Mouse (Mus musculus) mesoderm, embryonic 11.5 days (tissue): ENCODE data around the gene Ppp3ca.
A peak's percentile ranks its signal among the peaks of the same experiment; 100 is the strongest.

Experiments
- DNase-seq: peaks from one replicate; pipeline ENCODE4 v3.0.0-alpha.2; 2012; ENCODE audit warnings: low read depth, low spot score

The Ppp3ca gene

GRCm38 (mm10) chr3:136812791-136813190, 142.9 kb downstream of the Ppp3ca start:
- DNase-seq, result no peak

- DNase-seq, result no peak
These were observed 144.0 kb downstream of the Ppp3ca start for GRCm38 (mm10) chr3:136813886-136814285.

DNA sequence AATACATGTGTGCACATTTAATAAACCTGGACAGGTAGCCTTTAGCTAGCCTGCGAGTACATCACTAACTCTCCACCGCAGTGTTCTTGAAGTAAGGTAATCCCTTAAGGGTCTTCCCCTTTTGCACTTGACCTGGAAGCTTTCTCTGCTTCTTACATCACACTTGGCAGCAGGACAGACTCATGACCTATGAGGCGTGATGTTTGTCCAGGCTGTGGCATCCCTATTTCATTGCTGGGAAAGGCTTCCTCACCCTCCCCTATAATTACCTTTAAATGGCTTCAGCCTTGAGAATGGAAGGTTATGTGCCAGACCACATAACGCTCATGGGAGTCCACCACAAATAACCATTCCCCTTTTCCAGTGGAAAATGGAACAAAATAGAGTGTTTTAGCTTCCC, 145.0 kb downstream of the Ppp3ca start:
- DNase-seq, result no peak

DNA sequence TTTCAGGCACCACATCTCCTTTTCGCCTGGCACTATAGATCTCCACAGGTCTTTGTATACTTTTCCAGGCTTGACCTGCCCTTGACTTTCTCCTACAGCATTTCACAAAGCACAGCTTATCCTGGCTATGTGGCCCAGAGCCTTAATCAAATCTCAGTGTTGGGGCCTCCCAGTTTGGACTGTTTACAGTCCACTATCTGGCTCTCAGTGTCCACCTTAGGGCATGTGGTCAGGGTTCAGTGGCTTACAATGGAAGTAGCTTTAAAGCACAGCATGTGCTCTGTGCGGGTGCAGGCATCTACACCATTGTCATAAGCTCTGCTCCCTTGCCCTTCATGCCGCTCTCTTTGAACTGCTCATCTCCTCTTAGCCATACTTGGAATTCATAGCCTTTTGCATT, 146.4 kb downstream of the Ppp3ca start:
- no peak for DNase-seq

- no peak for DNase-seq
These were observed 149.1 kb downstream of the Ppp3ca start for GRCm38 (mm10) chr3:136818997-136819396.

- DNase-seq, result no peak
These were observed 151.1 kb downstream of the Ppp3ca start for GRCm38 (mm10) chr3:136821039-136821438.

- DNase-seq, result no peak
These were observed 152.1 kb downstream of the Ppp3ca start for GRCm38 (mm10) chr3:136821993-136822392.

- no peak for DNase-seq
These were observed 152.5 kb downstream of the Ppp3ca start for GRCm38 (mm10) chr3:136822431-136822830.

- DNase-seq, result no peak
These were observed 158.5 kb downstream of the Ppp3ca start for GRCm38 (mm10) chr3:136828451-136828850.

DNA sequence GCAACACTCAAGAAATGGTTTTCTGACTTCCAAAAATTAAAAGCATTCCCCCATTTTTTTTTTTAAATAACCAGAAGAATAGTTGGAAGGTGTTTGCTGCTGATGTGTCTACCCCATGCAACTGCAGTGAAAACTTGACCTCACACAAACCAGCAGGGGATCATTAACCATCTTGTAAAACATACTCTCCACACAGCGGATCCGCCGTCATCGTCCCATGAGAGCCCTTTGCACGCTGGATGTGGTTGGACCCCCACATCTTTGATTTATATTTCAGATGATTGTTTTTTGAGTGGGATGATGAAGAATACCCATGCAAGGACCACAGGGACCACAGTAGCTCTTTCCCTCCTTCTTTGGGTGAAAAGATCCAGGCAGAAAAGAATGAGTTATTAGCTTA, 159.2 kb downstream of the Ppp3ca start:
- DNase-seq, result peak; percentile 52

DNA sequence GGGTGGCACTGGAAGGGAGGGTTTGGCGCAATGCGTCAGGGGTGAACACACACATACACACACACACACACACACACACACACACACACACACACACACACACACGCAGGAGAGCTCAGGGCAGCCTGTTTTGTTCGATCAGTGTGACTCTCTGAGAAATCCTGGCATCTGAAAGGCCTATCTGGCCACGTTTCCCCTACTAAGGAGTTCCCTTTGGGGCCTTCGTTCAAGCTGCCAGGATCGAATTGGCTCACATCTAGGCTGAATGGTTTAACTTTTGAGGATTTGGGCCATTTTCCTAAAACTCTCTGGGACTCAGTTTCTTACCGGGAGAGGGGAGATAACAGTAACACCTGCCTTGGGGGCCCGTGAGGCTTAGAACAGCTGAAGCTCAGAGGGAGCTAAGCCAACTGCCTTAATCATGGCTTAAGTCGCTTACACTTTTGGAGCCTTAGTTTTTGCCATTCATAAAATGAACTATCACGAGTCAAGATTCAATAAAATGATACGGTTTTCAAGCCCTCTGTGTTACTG, 160.8 kb downstream of the Ppp3ca start:
- DNase-seq, result no peak

DNA sequence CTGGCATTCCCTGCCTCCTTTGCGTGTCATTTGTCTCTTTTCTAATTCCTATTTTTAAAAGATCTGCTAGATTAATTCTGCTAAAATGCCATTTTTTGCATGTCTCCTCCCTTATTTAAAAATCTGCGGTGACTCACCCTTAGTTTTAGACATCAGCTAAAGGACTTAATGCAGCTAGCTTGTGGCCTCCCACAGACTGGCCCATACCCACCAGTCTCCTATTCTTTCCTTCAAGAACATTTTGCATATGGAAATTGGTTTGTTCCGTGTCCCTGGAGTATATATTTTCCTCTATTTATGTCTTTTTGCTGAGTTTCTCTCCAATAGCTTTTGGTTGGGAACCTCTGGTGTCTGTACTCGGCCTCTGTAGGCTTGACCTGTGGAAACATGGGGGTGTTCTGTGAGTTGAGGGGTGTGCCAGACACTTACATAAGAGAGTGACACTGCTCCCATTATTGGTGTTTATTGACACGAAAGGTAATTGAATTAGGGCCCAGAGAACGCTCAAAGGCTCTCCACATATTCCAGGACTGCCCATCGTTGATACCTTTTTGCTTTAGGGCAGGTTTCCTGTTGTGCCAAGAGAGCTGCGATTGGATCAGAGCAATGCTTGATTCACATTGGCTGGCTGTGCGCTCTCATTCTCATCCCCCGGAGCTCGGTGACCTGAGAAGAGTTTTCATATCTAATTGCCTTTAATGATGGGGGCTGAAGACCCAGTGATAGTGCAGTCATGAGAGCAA, 163.2 kb downstream of the Ppp3ca start:
- no peak for DNase-seq

GRCm38 (mm10) chr3:136833893-136834292, 164.0 kb downstream of the Ppp3ca start:
- DNase-seq, result peak; percentile 53

DNA sequence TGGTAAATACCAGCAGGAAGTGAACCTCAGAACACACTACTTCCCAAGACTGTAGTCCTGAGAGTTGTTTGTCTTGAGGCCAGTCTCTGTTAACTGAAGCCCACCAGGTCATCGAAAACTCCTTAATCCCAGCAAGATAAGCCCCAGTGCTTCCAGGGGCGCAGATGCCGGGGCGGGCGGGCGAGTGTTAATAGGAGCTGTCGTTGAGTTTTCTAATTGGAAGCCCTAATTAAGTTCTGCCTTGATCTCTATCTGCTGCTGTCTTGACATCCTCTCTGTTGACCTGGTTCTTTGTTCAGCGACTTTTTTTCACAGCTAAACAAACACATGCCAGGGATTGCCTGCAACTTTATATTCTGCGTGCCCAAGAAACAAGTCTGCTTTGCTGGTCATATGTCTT, 165.9 kb downstream of the Ppp3ca start:
- DNase-seq, result no peak

DNA sequence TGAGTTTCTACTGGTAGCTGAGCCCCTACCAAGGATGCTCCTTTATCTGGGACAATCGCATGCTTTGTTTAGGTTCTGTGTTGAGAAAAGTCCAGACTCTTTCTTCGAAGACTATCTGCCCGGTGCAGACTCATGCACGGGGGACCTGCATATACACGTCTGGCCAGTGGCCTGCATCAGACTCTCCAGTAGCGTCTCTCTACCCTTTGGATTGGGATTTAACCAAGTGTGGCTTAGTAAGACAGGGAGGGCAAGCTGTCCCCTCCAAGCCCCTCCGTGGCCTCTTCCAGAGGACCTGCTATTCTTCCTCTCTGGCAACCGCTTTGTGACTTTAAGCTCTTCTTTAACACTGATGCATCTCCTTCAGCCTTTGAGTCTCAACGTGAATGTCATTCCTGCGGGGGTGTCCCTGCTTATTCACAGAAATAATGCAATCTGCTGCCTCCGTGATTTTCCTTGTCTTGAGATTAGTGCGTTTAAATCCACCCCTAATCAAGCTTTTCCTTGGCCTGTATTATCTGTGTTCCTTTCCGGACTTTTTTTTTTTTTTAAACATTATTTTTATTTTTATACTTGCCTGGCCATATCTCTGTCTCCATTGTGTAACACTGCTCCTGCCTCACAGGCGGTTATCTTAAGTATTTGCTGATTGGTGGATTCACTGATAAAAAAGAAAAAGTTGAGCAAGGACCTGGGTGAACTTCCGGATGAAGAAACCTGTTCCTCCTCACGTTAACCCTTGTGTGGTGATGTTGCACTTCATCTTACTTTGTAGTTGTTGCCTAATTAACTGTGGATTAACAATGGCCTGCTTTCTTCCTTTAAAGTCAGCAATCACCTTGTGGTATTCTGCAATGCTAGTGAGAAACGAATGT, 166.6 kb downstream of the Ppp3ca start:
- no peak for DNase-seq

DNA sequence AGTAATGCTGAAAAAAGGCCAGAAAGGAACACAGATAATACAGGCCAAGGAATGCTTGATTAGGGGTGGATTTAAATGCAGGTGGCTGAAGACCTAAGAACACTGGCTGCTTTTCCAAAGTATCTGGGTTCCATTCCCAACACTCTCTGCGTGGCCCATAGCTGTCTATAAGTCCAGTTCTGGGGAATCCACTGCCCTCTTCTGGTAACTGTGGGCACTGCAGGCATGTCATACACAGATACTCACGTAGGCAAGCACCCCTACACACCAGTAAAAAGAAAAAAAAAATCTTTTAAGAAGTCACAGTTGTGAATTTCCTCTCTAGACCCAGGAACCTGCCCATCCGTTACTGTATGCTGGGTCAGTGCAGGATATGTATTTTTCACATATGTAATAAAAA, 167.7 kb downstream of the Ppp3ca start:
- peak; percentile 37 for DNase-seq

GRCm38 (mm10) chr3:136841282-136841681, 171.4 kb downstream of the Ppp3ca start:
- DNase-seq, result no peak

DNA sequence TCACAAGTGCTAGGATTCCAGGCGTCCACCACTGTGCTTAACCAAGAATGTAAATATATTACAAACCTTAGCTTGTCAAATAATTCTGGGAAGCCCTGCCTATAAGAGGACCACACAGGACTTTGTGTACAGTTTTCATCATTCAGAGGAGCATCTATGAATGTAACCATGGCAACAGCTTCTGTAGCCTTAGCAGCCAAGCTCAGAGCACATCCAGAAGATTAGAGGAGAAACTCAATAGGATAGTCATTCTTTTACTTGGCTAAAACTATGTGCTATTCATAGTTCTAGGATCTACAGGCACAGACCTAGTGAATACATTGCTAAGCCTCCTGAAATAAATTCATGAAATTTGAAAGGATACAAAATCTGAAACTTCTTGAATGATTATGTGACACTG, 172.5 kb downstream of the Ppp3ca start:
- no peak for DNase-seq

GRCm38 (mm10) chr3:136843811-136844491, 174.0 kb downstream of the Ppp3ca start:
- no peak for DNase-seq

DNA sequence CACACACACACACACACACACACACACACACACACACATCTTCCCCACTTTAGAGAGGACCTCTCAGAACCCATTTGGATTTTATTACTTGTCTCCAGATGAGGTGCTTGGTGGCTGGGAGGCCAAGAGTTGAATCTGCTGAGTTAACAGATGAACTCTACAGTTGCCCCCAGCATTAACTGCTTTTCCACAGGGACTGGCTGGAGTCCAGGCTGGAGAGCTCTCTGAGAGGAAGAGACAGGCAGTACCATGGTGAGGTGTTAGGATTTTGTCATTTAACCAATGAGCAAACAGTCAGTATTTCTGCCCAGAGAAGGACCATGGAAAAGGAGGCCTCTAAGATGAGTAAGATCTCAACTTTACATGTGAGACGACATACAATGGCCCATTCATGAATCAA, 179.1 kb downstream of the Ppp3ca start:
- no peak for DNase-seq

GRCm38 (mm10) chr3:136852921-136853320, 183.0 kb downstream of the Ppp3ca start:
- DNase-seq, result no peak

GRCm38 (mm10) chr3:136853596-136853995, 183.7 kb downstream of the Ppp3ca start:
- DNase-seq, result no peak
